Mouse (Mus musculus) kidney, adult 2 months (tissue): ENCODE data around the gene Bcar3.

Experiments
- CTCF ChIP-seq: fragments of 200-500 bp; conservative IDR thresholded peaks from 2 replicates; pipeline ENCODE4 v1.5.1; 2011; ENCODE audit warnings: low read depth, mild to moderate bottlenecking, control low read depth, low read length, moderate library complexity, mixed read lengths; ENCODE audit not compliant: insufficient read depth, insufficient read length
- POLR2A ChIP-seq: fragments of 200-500 bp; IDR thresholded peaks from one replicate; pipeline ENCODE4 v1.6.1; 2011; ENCODE audit warnings: low read depth, low read length, control low read depth

GRCm38 (mm10) chr3:122313936-122314335 lies 20.0 kb downstream of the Bcar3 start:
- TF ChIP-seq CTCF (no peak), POLR2A (no peak)
